Mouse (Mus musculus) ES-E14 (cell line): ENCODE data around the gene 1700042G07Rik.

Source experiments
- CHD2 ChIP-seq: IDR thresholded peaks from 2 replicates; pipeline ENCODE4 v1.6.1; 2014; ENCODE audit warnings: mild to moderate bottlenecking, low read depth, low read length, inconsistent platforms
- MAFK ChIP-seq: IDR thresholded peaks from 2 replicates; pipeline ENCODE4 v1.6.1; 2014; ENCODE audit warnings: mild to moderate bottlenecking, low read depth, low read length, inconsistent platforms; ENCODE audit not compliant: insufficient read depth

GRCm38 (mm10) chr4:116157882-116158281, 15.3 kb upstream of the 1700042G07Rik start:
- TF ChIP-seq MAFK (no peak), CHD2 (no peak)
